Mouse (Mus musculus) central nervous system, embryonic 14 days (tissue): ENCODE data around the gene Slc22a21. TPM values are rescaled to one million over a fixed set of nuclear protein-coding genes. Genes with fewer than 3 reads are reported as not detected.

Source experiments
- polyA plus RNA-seq: library from polyadenylated mRNA; depleted of rRNA; stranded (reverse); fragments of >200 nt; gene quantifications from 2 replicates; pipeline ENCODE4 v1.2.3, GENCODE M21; 2012; rRNA removed

The Slc22a21 gene
- 3.4 and 5.4 TPM in 2 replicates for polyA plus RNA-seq

GRCm38 (mm10) chr11:53979788-53980621, at the start of gene Slc22a21:
Gene Slc22a21, minus strand, starts transcription at chr11:53980332.

GRCm38 (mm10) chr11:54028044-54028951, 48.2 kb upstream of the Slc22a21 start, which contains the start of gene Slc22a4:
Gene Slc22a4, minus strand, starts transcription at chr11:54028090.

Other genes with a start within 250 kb of the Slc22a21 start
- 5.5 and 9.2 TPM in 2 replicates for gene Irf1, start 210.3 kb downstream of the Slc22a21 start, polyA plus RNA-seq
- 0.06 and 0.19 TPM in 2 replicates for gene Gm17334, start 207.1 kb downstream of the Slc22a21 start, polyA plus RNA-seq
- 0.11 and 0.64 TPM in 2 replicates for gene Gm12216, start 121.1 kb downstream of the Slc22a21 start, polyA plus RNA-seq
- gene Slc22a5, start 88.7 kb downstream of the Slc22a21 start, polyA plus RNA-seq, result 12.3 TPM in 2 replicates
- 1.4 and 2.2 TPM in 2 replicates for gene Slc22a4, start 47.8 kb upstream of the Slc22a21 start, polyA plus RNA-seq
- 32.0 and 37.8 TPM in 2 replicates for gene Pdlim4, start 88.7 kb upstream of the Slc22a21 start, polyA plus RNA-seq
- gene P4ha2, start 119.8 kb upstream of the Slc22a21 start, polyA plus RNA-seq, result 14.7 and 31.3 TPM in 2 replicates